ENCODE assay signal across 8 mouse cellular contexts in genomic region chr17:84960136-84960535, GRCm38 (mm10). TPM values are rescaled to one million over a fixed set of nuclear protein-coding genes. Genes with fewer than 3 reads are reported as not detected.
DNase-seq lines count a peak whose midpoint lies in the region; ATAC-seq lines count a peak whose summit lies in the region.

No protein-coding gene starts in this region.

- intact Hi-C loops in left cerebral cortex, postnatal 10 days (cut with DNase I) = loop anchor here (10.0 kb wide), 1 partner anchor 55 kb away; no protein-coding TSS in a partner anchor

- H3K36me3 ChIP-seq in heart, embryonic 13.5 days = peaks cover 1% of the 10 kb centered on the region
- H3K36me3 ChIP-seq in embryonic facial prominence, embryonic 15.5 days = peaks cover 3% of the 10 kb centered on the region; the same call in 1 of the 2 replicates
- H3K36me3 ChIP-seq in kidney, embryonic 16.5 days (ENCODE audit: insufficient read depth, low read length) = peaks cover 4% of the 10 kb centered on the region; the same call in 1 of the 2 replicates
- no peaks in the 10 kb centered on the region for H3K36me3 ChIP-seq in midbrain, embryonic 11.5 days (ENCODE audit: control insufficient read depth, insufficient read depth, low read length)

- no peaks in the 10 kb centered on the region for H3K9me3 ChIP-seq in heart, embryonic 13.5 days
- no peaks in the 10 kb centered on the region for H3K9me3 ChIP-seq in embryonic facial prominence, embryonic 15.5 days (replicated peaks)
- no peaks in the 10 kb centered on the region for H3K9me3 ChIP-seq in kidney, embryonic 16.5 days (ENCODE audit: low read length)
- no peaks in the 10 kb centered on the region for H3K9me3 ChIP-seq in midbrain, embryonic 11.5 days (ENCODE audit: control insufficient read depth, low read length)

- H3K4me1 ChIP-seq in heart, embryonic 13.5 days = peaks cover 29% of the 10 kb centered on the region
- H3K4me1 ChIP-seq in embryonic facial prominence, embryonic 15.5 days = peaks cover 21% of the 10 kb centered on the region
- H3K4me1 ChIP-seq in kidney, embryonic 16.5 days (ENCODE audit: insufficient read depth, low read length) = peaks cover 18% of the 10 kb centered on the region
- H3K4me1 ChIP-seq in midbrain, embryonic 11.5 days (ENCODE audit: control insufficient read depth, insufficient read depth, low read length) = peaks cover 17% of the 10 kb centered on the region

- no peak overlapping the region for H3K27ac ChIP-seq in heart, embryonic 13.5 days (replicated peaks)
- H3K27ac ChIP-seq in embryonic facial prominence, embryonic 15.5 days (replicated peaks) = no peak overlapping the region
- no peak overlapping the region for H3K27ac ChIP-seq in kidney, embryonic 16.5 days (ENCODE audit: low read length)
- H3K27ac ChIP-seq in midbrain, embryonic 11.5 days (ENCODE audit: low read depth, low read length) = no peak overlapping the region

- 69% methylated on average over 4 of the region's 4 CpGs for WGBS in heart, embryonic 13.5 days
- 63% methylated on average over 4 of the region's 4 CpGs for WGBS in embryonic facial prominence, embryonic 15.5 days
- 65% methylated on average over 4 of the region's 4 CpGs for WGBS in kidney, embryonic 16.5 days
- WGBS in midbrain, embryonic 11.5 days = 83% methylated on average over 4 of the region's 4 CpGs

- H3K27me3 ChIP-seq in heart, embryonic 13.5 days (replicated peaks) = no peaks in the 10 kb centered on the region
- H3K27me3 ChIP-seq in embryonic facial prominence, embryonic 15.5 days = no peaks in the 10 kb centered on the region
- no peaks in the 10 kb centered on the region for H3K27me3 ChIP-seq in kidney, embryonic 16.5 days (ENCODE audit: insufficient read depth, low read length)
- H3K27me3 ChIP-seq in midbrain, embryonic 11.5 days (ENCODE audit: control insufficient read depth, insufficient read depth, low read length) = no peaks in the 10 kb centered on the region

- no peak for ATAC-seq in heart, embryonic 13.5 days (ENCODE audit: extremely low read depth, insufficient number of reproducible peaks, low FRiP score, low TSS enrichment)
- no peak for ATAC-seq in embryonic facial prominence, embryonic 15.5 days (ENCODE audit: insufficient number of reproducible peaks, low FRiP score, low TSS enrichment, low read depth)
- no peak for ATAC-seq in kidney, embryonic 16.5 days (ENCODE audit: low FRiP score, low TSS enrichment)
- ATAC-seq in midbrain, embryonic 11.5 days (ENCODE audit: low FRiP score) = no peak

- H3K4me3 ChIP-seq in heart, embryonic 13.5 days = peak overlapping the region; percentile 98
- no peak overlapping the region; the same call in 1 of the 2 replicates for H3K4me3 ChIP-seq in embryonic facial prominence, embryonic 15.5 days (replicated peaks)
- peak overlapping the region; percentile 96 for H3K4me3 ChIP-seq in kidney, embryonic 16.5 days (ENCODE audit: low read length)
- no peak overlapping the region for H3K4me3 ChIP-seq in midbrain, embryonic 11.5 days (ENCODE audit: low read depth, low read length)

- peak overlapping the region; percentile 99; the same call in 1 of the 2 replicates for H3K9ac ChIP-seq in heart, embryonic 13.5 days
- no peak overlapping the region for H3K9ac ChIP-seq in embryonic facial prominence, embryonic 15.5 days
- H3K9ac ChIP-seq in kidney, embryonic 16.5 days (replicated peaks; ENCODE audit: low read length) = no peak overlapping the region
- H3K9ac ChIP-seq in midbrain, embryonic 11.5 days (ENCODE audit: low read length) = no peak overlapping the region

- peak overlapping the region; percentile 74 for H3K4me2 ChIP-seq in heart, embryonic 13.5 days
- peak overlapping the region; percentile 53 for H3K4me2 ChIP-seq in embryonic facial prominence, embryonic 15.5 days (replicated peaks)
- peak overlapping the region; percentile 68 for H3K4me2 ChIP-seq in kidney, embryonic 16.5 days (replicated peaks; ENCODE audit: low read depth, low read length)
- peak overlapping the region; percentile 54 for H3K4me2 ChIP-seq in midbrain, embryonic 11.5 days

- DNase-seq in heart, adult 9 months (ENCODE audit: low spot score in 2 of 2) = no peak
- DNase-seq in midbrain, embryonic 11.5 days (ENCODE audit: low spot score, missing footprints) = no peak
- DNase-seq in spleen, postnatal 14 days (ENCODE audit: low spot score in 2 of 2) = no peak
- DNase-seq in thymus, postnatal 0 days (ENCODE audit: low spot score) = no peak
- no peak for DNase-seq in left cerebral cortex, postnatal 10 days (ENCODE audit: extremely low spot score in 1 of 2, low spot score in 2 of 2)

RNA-seq across cellular contexts. Expression of gene Ppm1b, which starts 3.6 kb away (rescaled TPM):
- 53.4 and 58.7 TPM in 2 replicates for polyA plus RNA-seq in heart, embryonic 13.5 days (2015; fragmentation: Nextera tagmentation; extraction: Ambion mirVana)
- 72.0 and 79.6 TPM in 2 replicates for polyA plus RNA-seq in embryonic facial prominence, embryonic 15.5 days (2015; fragmentation: Nextera tagmentation; extraction: Ambion mirVana)
- polyA plus RNA-seq in kidney, embryonic 16.5 days (2015; fragmentation: Nextera tagmentation; extraction: Ambion mirVana) = 73.7 and 74.5 TPM in 2 replicates
- 99.3 and 102 TPM in 2 replicates for polyA plus RNA-seq in midbrain, embryonic 11.5 days (2014; fragmentation: Nextera tagmentation; extraction: Ambion mirVana)
- polyA plus RNA-seq in thymus, postnatal 0 days (2015; fragmentation: Nextera tagmentation; extraction: Ambion mirVana) = 61.0 and 72.9 TPM in 2 replicates
- 100 to 1,000 TPM; 102 to 106 TPM for total RNA-seq in left cerebral cortex, postnatal 10 days (2021)

Comparison
In these comparisons a context has a peak if more than half of its experiments do, and no peak if none do; other contexts are left out.
1. H3K4me3 ChIP-seq: peak in heart, embryonic 13.5 days (single experiment) and kidney, embryonic 16.5 days (single experiment); none in embryonic facial prominence, embryonic 15.5 days (single experiment) and midbrain, embryonic 11.5 days (single experiment).
2. Peak in every context shown above with its lines, with median percentiles within 50 percentile points of each other: H3K4me2 ChIP-seq.